Mouse (Mus musculus) liver, embryonic 14.5 days (tissue): ENCODE results near the gene Efna3. TPM values are rescaled to one million over a fixed set of nuclear protein-coding genes. Genes with fewer than 3 reads are reported as not detected.

Experiments
- ATAC-seq: fragments of 200-750 bp; cut with Nextera tagmentation; 2 replicates; pipeline ENCODE4 v1.8.0; 2017; ENCODE audit warnings: moderate number of reproducible peaks, mild to moderate bottlenecking, moderate library complexity; ENCODE audit not compliant: insufficient read depth
- DNase-seq, 3 experiments: peaks; one replicate each; pipeline ENCODE4 v3.0.0-alpha.2; 2012 to 2013; ENCODE audit warnings: low read depth in 3 of 3, low spot score in 3 of 3
- H3K27ac ChIP-seq: fragments of 300-500 bp; sonication (generic); 2 replicates; pipeline ENCODE4 v1.5.1; 2014; ENCODE audit warnings: moderate library complexity, mild to moderate bottlenecking, control low read depth, inconsistent platforms
- H3K27me3 ChIP-seq: fragments of 300-500 bp; sonication (generic); 2 replicates; pipeline ENCODE4 v1.6.1; 2014; ENCODE audit warnings: mild to moderate bottlenecking, low read length, moderate library complexity; ENCODE audit not compliant: control insufficient read depth, insufficient read depth
- H3K36me3 ChIP-seq: fragments of 300-500 bp; sonication (generic); replicated peaks from 2 replicates; pipeline ENCODE4 v1.6.1; 2014; ENCODE audit warnings: low read depth; ENCODE audit not compliant: control insufficient read depth, insufficient read depth
- H3K4me1 ChIP-seq, 2 experiments: fragments of 200-500 bp in 1 of 2; fragments of 300-500 bp in 1 of 2; sonication (generic) in 1 of 2; replicated peaks; 2 replicates each; pipeline ENCODE4 v1.6.1; 2012 to 2014; ENCODE audit warnings: antibody characterized with exemption in 1 of 2, inconsistent platforms in 1 of 2, low read length in 1 of 2; ENCODE audit not compliant: control insufficient read depth in 2 of 2, insufficient read depth in 2 of 2
- H3K4me2 ChIP-seq: fragments of 300-500 bp; sonication (generic); 2 replicates; pipeline ENCODE4 v1.6.1; 2014; ENCODE audit warnings: low read depth, mild to moderate bottlenecking, control low read depth, moderate library complexity
- H3K4me3 ChIP-seq, 2 experiments: fragments of 200-500 bp in 1 of 2; fragments of 300-500 bp in 1 of 2; sonication (generic) in 1 of 2; 2 replicates each; pipeline ENCODE4 v1.5.1; 2012 to 2014; ENCODE audit warnings: low read depth in 2 of 2, low read length in 2 of 2, mild to moderate bottlenecking in 2 of 2, control low read depth in 1 of 2, inconsistent platforms in 1 of 2, moderate library complexity in 1 of 2; ENCODE audit not compliant: insufficient read depth in 1 of 2
- H3K9ac ChIP-seq: fragments of 300-500 bp; sonication (generic); replicated peaks from 2 replicates; pipeline ENCODE4 v1.6.1; 2014; ENCODE audit warnings: mild to moderate bottlenecking, control low read depth, moderate library complexity
- H3K9me3 ChIP-seq: fragments of 300-500 bp; sonication (generic); 2 replicates; pipeline ENCODE4 v1.6.1; 2016; ENCODE audit warnings: low read length, mixed read lengths; ENCODE audit not compliant: control insufficient read depth
- CTCF ChIP-seq: IDR thresholded peaks from 2 replicates; pipeline ENCODE4 v1.5.1; 2016; ENCODE audit warnings: antibody characterized with exemption, low read depth, control low read depth
- EP300 ChIP-seq: IDR thresholded peaks from 2 replicates; pipeline ENCODE4 v1.6.1; 2016; ENCODE audit warnings: antibody characterized with exemption, low read depth
- WGBS: fragments of 180-500 bp; shearing (Covaris S2); extraction: QIAGEN DNeasy Blood & Tissue Kit; methylation state at CpG from one replicate; pipeline ENCODE4 v1.1.7; 2014; ENCODE audit not compliant: insufficient replicate concordance; 5-methylcytosine and 5-hydroxymethylcytosine counted together
- polyA plus RNA-seq, 2 experiments: library from polyadenylated mRNA; depleted of rRNA in 1 of 2; stranded (reverse) in 1 of 2; unstranded in 1 of 2; fragments of >200 nt; fragmentation: Nextera tagmentation in 1 of 2; extraction: Ambion mirVana in 1 of 2; gene quantifications; 2 replicates each; pipeline versions ENCODE4 v1.2.1 to v1.2.3; 2012 to 2014

Gene Efna3
- polyA plus RNA-seq, 2 experiments: 0.05 to 0.06 TPM

- no peak for DNase-seq
- no peak overlapping the region for H3K4me3 ChIP-seq
- no peak for ATAC-seq
- H3K9ac ChIP-seq: no peak overlapping the region
- no peaks in the 10 kb centered on the region for H3K9me3 ChIP-seq
- H3K27me3 ChIP-seq: peaks cover 25% of the 10 kb centered on the region
- no peak for TF ChIP-seq CTCF
- no peak for TF ChIP-seq EP300
- WGBS: 55% methylated on average over 9 of the region's 9 CpGs
- no peak overlapping the region for H3K27ac ChIP-seq
- 0 out of 4 replicates have a peak, but pooled peaks cover 0 to 1% of the 10 kb centered on the region in 2 experiments for H3K4me1 ChIP-seq
- H3K36me3 ChIP-seq: no peaks in the 10 kb centered on the region
- H3K4me2 ChIP-seq: no peak overlapping the region
Measured at GRCm38 (mm10) chr3:89327371-89327870, 4.7 kb upstream of the Efna3 start.

DNA sequence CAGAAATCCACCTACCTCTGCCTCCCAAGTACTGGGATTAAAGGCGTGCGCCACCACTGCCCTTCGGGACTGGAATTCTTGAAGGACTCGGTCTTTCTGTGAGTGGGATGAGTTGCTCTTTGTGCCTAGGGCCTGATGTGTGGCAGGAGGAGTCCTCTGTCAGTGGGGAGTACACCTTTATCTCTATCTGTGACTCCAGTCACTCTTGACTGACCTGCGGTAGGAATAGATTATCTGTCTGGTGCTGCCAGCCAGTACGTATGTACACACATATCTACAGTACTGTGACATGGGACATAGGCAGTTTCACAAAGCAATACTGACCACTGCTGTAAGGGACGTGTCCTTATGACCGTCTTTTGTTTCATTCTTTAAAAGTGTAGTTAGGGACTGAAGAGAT, 3.1 kb upstream of the Efna3 start:
- 58% methylated on average over 8 of the region's 8 CpGs for WGBS
- TF ChIP-seq EP300 (no peak), CTCF (no peak)
- Histone ChIP-seq H3K4me1 (0 out of 4 replicates have a peak, but pooled peaks cover 0 to 1% of the 10 kb centered on the region in 2 experiments), H3K27me3 (peaks cover 40% of the 10 kb centered on the region), H3K36me3 (no peaks in the 10 kb centered on the region), H3K4me3 (no peak overlapping the region), H3K27ac (no peak overlapping the region), H3K9me3 (no peaks in the 10 kb centered on the region), H3K4me2 (no peak overlapping the region), H3K9ac (no peak overlapping the region)
- no peak for ATAC-seq
- DNase-seq: no peak

- ATAC-seq: no peak
- TF ChIP-seq EP300: no peak
- TF ChIP-seq CTCF: no peak
- Histone ChIP-seq H3K4me2 (peak overlapping the region; percentile 55), H3K9ac (no peak overlapping the region), H3K4me3 (peak overlapping the region in 1 of 2 experiments; percentile 41; a peak in 2 of 4 replicates), H3K36me3 (no peaks in the 10 kb centered on the region), H3K4me1 (peaks cover 0 to 1% of the 10 kb centered on the region in 2 experiments; a peak in 1 of 4 replicates), H3K27me3 (peaks cover 72% of the 10 kb centered on the region), H3K27ac (no peak overlapping the region), H3K9me3 (no peaks in the 10 kb centered on the region)
- WGBS: under 1% methylated on average over 14 of the region's 14 CpGs
- no peak for DNase-seq
Measured at GRCm38 (mm10) chr3:89322131-89322500, 649 bp downstream of the Efna3 start.

GRCm38 (mm10) chr3:89321183-89322130, 1.3 kb downstream of the Efna3 start:
- TF ChIP-seq CTCF (no peak), EP300 (no peak)
- Histone ChIP-seq H3K4me3 (no peak overlapping the region), H3K9ac (no peak overlapping the region), H3K36me3 (no peaks in the 10 kb centered on the region), H3K4me2 (peak overlapping the region; percentile 29), H3K27me3 (peaks cover 79% of the 10 kb centered on the region), H3K27ac (no peak overlapping the region), H3K9me3 (no peaks in the 10 kb centered on the region), H3K4me1 (peaks cover 0 to 1% of the 10 kb centered on the region in 2 experiments; a peak in 1 of 4 replicates)
- no peak for ATAC-seq
- DNase-seq: no peak
- whole genome bisulfite sequencing: 2% methylated on average over 65 of the region's 66 CpGs

DNA sequence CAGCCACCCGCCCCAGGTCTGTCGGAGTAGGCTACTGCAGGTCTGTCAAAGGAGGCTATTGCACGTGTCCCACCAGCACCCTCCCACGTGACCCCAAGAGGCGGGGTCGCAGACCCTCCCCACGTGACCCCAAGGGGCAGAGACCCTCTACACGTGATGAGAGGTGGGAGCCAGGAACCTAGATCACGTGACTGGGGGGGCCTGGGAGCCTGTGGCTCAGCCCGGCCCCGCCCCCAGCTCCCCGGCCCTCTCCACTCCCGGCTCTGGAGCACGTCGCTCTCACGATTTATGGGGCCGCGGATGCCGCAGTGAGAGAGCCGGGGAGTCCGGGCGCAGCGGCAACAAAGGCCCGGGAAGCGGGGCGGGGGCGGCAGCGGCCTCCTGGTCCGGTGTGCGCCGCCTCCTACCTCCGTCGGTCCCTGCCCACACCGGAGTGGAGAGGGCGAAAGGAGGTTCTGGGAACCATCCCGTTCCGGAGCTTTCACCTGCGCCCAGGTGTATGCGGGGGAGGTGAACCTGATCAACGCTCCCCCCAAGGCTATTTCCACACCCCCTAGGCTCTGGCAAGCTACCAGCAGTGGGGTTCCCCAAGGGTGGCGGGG, 2.1 kb downstream of the Efna3 start:
- Histone ChIP-seq H3K36me3 (no peaks in the 10 kb centered on the region), H3K9ac (no peak overlapping the region), H3K27ac (no peak overlapping the region), H3K27me3 (peaks cover 87% of the 10 kb centered on the region), H3K4me2 (peak overlapping the region; percentile 29), H3K4me1 (no peaks in the 10 kb centered on the region; a peak in 1 of 4 replicates), H3K9me3 (no peaks in the 10 kb centered on the region), H3K4me3 (0 out of 4 replicates have a peak overlapping the region, but pooled peaks of 1 of the 2 experiments have one; percentile 2)
- 1% methylated on average over 39 of the region's 41 CpGs for WGBS
- TF ChIP-seq CTCF (no peak), EP300 (no peak)
- DNase-seq (no peak), ATAC-seq (no peak)
